Mouse (Mus musculus): Measurements from ENCODE around the gene Clcn5.

DNA sequence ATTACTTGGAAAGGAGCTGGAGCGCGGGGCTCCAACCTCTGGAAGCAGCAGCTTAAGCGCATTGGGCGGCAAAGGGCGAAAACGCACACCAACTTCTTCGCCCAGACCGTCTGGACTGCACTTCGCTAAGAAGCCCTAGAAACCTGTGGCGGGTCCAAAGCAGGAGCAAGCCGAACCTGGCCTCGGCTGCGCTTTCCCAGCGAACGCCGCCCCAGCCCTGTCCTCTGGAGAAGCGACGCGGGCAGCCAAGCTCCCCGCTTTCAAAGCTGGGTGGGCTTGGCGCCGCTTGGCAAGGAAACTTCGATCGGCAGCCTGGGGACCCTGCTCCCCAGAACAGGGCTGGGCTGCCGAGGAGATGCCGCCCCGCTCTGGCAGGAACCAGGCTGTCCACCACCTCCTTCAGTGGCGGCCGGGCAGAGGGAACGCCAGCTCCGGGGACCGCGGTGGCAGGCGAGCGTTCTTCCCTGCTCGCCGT, 570 bp downstream of the Clcn5 start:
- TF ChIP-seq CTCF (IDR thresholded peaks at IDR 0.05; ENCODE audit: control insufficient read depth, insufficient read depth, insufficient read length) (no peak), MAX (IDR thresholded peaks at IDR 0.05) (no peak), CEBPB (IDR thresholded peaks at IDR 0.05; ENCODE audit: low read depth) (no peak)

Measured in C2C12 (cell line).